Mouse (Mus musculus) ovary, postnatal 10 days (tissue): ENCODE results near the gene Fbxl20.

Source experiments
- DNase-seq: peaks from one replicate; pipeline ENCODE4 v3.0.0; 2022; ENCODE audit warnings: low spot score

Fbxl20 gene

DNA sequence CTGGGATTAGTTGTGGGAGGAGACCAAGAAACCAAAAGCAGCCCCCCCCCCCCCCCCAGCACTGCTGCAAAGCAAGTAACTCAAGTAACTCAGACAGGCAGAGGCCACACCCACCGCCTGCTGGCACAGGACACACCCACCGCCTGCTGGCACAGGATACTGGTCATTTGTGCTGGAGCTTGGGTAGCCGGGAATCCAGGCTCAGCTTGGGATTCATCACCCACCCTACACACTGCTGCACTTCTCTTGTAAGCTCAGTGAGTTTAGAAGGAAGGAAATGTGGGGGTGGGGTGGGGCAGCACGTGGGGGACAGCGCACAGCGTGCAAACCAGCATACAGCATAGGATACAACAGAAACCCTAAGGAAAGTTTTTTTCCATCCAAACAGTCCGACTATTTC is 62.0 kb downstream of the Fbxl20 start:
- no peak for DNase-seq

DNA sequence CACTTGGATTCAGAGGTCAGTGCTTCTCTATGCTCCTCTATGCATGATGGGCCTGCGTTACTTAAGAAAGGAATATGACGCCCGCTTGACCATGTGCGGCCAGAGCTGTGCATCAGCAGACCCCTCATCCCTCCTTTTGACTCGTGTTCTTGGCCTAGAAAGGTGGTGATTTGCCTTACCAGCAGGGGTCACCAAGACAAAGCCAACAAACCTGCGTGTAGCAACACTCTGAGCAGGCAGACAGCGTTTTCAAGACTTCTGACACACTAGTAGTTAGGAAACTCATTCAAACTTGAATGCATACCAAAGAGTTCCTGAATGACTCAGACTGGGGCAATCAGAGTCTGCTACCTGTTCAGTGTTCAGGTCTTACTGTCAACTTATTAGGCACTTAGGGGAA is 63.6 kb downstream of the Fbxl20 start:
- no peak for DNase-seq

DNA sequence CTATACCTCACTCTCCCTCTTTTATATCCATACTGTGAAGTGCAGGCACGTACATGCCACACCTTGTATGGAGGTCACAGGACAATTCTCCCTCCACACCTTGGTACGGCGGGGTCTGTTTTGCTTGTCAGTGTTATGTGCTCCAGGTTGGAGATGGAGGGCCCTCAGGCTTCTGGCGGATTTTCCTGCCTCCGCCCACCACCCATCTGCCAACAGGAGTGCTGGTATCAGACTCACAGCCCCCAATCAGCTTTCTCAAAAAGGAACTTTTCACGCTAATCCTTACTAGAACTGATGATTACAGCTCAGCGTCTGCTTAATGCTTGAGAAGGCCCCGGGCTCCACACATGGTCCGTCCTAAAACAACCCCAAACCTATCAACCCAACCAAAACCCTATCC is 64.1 kb downstream of the Fbxl20 start:
- DNase-seq = no peak

DNA sequence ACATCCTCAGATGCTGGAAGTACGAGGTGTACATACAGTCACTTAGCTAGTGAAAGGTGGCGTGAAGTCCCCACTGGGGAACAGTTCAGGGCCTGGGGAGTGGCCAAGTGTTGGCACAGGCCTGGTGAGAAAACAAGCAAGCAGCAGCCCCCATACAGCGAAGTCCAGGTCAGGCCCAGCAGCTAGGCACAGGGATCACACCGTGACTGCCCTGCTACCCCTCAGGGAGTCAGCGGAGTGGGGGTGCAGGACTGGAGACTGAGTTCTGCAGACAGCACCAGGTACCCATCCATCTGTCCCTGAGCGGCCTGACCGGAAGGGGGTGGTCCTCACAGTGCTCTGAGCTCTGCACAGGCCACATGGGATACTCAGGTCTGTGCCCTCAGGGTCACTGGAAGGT is 67.5 kb downstream of the Fbxl20 start:
- DNase-seq = no peak

DNA sequence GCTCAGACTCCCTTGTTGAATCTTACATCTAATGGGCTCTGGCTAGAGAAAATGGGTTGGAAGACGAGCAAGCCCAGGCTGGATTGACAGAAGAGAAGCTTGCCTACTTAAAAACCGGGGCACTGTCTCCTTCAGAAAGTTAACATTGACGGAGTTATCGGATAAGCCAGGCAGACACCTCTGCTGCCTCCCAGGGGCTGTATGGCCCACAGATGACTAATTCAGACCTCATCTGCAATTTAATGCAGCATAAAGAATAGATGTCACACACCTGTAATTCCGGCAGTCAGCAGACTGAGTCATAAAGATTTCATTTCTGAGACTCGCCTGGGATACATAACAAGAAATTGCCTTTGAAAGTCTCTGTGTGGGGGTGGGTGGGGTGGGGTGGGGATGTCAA is 69.8 kb downstream of the Fbxl20 start:
- DNase-seq = no peak

DNA sequence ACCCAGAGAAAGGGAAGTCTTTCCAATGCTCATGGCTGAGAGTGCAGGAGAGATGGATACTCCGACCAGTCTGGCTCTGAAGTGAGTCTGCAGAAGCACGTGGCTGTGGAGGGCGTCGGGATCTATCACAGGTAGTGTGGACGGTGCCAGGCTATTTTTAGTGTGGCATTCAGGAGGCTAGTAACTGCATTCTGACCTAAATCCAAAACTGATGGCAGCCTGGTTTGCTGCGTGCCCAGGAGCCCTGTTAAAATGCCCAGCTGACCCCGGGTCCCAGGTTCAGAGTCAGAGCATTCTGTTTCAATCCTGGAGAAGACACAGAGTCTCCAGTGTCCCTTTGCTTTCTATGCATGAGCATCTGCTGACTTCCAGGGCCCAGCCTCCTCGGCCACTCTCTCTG is 73.1 kb downstream of the Fbxl20 start:
- DNase-seq = no peak

DNA sequence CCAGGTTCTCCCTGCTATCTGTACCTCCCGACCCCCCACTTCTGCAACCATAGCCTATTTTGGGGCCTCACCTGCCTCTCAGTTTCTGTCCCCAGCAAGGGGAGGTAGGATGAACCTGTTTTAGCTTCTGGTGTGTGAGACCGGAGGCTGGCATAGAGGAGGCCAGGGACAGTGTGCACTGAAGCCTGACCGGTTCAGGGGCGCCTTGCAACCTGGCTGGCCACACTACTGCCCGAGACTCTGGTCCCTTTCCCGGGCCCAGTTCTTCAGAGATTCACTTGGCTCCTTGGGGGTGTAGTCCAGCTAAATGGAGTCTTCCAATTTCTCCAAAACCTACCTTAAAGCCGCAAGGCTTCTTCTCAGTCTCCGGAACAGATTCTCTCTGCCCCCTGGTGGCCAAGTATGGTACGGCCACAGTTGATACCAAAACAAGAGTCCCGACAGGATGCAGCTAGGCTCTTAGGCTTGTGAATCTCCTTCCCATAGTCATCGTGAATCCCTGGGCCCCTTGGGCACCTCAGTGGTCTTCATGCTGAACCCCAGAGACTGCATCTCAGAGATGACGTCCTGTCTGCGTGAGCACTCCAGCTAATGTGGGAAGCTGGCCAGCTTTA is 74.9 kb downstream of the Fbxl20 start:
- DNase-seq = peak; percentile 86

DNA sequence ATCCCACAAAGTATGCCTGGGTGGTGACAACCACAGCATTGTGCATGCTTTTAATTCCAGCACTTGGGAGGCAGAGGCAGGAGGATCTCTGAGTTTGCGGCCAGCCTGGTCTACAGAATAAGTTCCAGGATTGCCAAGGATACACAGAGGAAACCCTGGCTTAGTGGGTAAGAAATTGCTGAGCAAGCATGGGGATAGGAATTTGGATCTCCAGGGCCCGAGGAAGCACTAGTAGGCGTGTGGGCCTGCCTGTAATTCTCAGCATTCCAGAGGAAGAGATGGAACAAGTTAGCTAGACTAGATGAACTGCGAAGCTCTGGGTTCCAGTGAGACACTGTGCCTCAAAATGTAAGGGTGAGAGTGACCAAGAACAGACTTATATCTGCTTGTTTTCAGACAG is 76.8 kb downstream of the Fbxl20 start:
- DNase-seq = no peak

DNA sequence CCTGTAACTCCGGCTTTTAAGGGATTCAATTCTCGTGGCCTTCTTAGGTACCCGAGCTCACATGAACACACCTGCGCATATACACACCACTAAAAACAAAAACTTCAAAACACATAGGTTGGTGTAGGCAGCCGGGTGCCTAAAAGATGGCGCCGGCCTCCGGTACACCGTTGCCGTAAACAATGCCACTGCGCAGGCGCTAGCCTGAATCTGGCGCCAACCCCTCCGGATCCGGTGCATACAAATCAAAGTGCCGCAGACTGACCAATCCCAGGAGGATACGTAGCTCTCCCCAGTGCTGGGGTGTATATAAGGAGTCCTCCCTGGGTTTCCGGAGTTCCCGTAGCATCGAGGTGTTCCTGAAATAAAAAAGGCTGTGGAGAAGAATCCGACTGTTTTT is 82.9 kb downstream of the Fbxl20 start:
- no peak for DNase-seq

DNA sequence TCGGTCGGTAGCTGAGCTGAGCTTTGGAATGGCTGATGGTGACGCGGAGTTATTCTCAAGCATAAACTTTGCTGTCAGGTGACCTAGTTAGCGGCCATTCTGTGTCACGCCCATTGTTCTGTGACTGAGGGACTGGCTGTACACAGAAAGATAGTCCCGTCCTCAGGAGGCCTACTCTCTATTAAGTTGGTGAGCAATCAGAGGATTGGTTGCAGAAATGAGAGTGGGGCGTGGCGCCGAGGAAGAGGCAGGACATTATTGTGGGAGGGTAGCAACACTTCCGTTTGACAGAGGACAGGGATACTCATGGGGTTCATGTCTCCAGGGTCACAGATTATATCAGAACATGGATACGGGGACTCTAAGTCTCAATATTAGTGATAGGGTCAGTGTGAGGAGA is 84.0 kb downstream of the Fbxl20 start:
- no peak for DNase-seq

DNA sequence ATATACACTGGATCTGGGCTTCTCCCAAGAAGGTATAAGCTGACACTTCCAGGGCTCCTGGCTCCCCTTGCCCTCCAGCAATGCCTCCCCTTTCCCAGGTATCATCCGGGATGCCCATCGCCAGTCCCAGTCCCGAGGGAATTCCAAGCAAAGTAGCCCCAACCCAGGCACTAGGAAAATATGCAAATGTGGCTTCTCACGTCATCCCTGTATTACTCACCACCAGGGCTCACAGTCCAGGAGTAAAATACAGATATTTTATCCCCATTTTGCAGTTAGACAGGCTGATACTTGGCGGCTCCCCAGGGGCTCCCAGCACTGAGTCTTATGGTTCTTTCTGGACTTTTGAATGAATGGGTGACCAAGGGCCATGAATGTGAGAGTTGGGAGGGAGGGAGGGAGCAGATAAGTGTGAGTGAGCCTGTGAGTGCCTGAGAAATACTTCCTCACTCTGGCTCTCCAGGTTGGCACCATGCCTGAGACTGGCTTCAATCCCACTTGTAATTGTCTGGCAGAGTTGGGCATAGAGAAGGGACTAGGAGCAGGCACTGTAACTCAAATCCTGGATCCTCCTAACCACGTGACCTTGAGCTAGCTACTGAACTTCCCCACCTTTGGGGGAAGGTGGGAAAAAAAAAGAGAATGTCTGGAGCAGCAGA is 88.2 kb downstream of the Fbxl20 start:
- DNase-seq = no peak

DNA sequence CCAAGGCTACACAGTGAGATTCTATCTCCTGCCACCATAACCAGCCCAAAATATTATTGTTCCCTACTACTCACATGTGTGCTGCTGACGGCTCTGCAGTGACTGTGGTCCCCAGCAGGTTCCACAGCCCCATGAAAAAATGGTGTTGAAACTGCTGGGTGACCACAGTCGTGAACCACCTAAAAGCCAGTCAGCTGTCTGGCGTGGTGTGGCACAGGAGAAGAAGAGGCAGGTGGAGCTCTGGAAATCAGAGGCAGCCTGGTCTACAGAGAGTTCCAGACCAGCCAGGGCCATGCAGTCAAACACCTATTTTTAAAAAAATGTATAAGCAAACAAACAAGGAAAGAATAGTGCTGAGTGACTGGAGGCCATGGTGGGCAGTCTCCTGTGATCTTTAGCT is 88.8 kb downstream of the Fbxl20 start:
- no peak for DNase-seq

DNA sequence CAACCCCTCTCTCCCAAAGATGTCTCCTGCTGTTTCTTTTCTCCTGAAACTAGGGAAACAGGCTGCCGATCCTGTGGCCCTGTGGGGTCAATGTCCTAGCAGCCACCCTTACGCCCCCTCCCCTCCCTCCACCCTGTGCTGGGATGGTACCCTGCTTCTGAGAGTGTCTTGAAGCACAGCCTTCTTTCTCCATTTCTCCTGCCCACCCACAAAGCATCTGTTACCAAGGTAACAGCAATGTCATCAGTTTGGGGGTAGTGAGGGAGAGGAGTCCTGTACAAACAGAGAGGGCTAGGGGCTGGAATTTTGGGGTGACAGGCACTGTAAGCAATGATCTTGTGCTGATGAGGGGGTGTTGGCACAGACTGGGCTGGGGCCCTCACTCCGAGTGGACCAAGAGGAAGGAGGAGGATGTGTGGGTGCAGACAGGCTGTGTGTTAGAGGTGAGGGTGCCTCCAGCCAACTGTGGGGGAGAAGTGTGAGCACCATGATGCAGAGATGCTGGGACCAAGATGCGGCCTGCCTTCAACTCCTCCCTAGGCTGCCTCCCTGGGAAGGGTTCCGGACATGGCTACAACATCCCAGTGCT is 90.0 kb downstream of the Fbxl20 start:
- DNase-seq = no peak

DNA sequence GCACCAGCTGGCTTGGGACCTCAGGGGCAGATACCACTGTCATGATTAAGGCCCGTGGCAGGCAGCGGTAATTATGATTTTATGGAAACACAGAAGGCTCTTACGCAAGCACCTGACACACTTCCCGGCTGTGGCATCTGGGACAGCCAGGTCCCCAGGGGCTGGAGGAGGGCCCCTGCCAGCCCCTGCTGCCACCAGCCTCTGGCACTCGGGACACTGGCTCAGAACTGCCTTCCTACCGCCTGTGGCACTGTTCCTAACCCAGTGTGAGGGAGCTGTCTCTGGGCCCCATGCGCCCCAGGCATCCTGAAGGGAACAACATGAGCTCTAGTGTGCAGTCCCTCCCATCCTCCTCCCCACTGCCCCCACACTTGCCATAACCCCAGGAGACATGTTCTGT is 90.5 kb downstream of the Fbxl20 start:
- no peak for DNase-seq

DNA sequence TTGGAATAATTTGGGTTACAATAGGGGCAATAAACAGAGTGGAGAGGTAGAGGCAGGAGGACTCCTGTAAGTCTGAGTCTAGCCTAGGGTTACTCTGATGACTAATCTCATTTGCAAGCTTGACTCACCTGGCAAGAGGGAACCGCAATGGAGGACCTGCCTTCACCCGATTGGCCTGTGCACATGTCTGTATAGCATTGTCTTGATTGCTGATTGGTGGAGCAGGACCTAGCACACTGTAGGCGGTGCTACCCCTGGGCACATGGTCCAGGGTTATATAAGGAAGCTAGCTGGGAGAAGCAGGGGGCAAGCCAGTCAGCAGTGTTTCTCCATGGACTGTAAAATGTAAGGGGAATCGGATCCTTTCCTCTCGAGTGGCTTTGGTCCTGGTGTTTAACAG is 92.2 kb downstream of the Fbxl20 start:
- DNase-seq = no peak

DNA sequence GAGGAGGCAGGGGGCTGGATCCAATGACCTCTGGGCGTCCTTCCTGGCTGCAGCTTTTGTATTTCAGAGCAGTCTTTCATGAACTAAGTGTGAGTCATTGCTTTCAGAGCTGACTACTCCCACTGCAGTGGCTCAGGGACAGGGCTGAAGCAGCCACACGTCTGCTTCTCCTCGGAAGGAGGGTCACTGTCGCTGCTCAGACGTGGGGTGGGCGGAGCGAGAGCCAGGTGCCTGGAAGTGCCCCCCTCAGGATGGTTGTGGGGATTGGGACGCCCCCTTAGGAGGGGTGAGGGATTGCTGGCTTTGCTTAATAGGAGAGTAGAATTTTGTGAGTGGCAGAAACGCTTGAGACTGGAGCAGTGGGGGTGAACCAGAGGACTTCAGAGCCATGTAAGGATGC is 92.7 kb downstream of the Fbxl20 start:
- no peak for DNase-seq

DNA sequence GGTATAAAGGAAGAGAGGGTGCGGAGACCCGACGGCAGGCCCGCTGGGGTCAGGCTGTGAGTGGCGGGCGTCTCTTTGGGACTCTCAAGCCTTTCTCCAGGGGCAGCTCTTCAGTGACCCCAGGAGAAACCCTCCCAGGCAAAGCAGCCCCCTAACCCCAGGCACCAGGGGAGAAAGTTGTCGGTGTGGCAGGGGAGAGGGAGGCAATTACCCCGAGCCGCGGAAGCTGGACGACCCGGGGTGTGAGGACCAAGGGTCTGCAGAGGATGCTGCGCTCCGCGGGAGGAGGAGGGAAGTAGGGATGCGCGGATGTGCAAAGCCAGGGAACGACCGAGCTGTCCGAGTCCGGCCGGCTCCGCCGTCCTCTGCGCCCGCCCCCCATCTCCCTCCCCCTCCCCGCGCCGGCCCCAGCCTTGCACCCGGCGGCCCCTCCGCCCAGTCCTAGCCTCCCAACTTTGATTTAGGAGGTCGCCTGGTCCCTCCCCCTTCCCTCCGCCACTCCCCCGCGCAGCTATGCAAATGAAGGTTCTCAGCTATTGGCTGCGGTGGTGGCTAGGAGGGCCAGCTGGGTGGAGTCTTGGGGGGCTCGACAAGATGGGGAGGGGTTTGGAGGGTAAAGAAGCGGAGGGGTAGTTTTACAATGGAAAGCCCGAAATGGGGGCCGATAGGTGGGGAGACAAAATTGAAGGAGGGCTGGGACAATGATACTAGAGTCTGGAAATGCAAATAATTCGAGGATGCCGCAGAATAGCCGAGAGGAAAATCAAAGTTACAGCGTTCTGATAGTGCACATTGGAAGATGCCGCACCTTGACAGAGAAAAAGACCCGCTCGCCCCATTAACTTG is 97.0 kb downstream of the Fbxl20 start, which contains the start of gene Stac2:
Stac2 (minus strand) TSS at position 474 of the 846 bp plus-strand sequence.
- peak; percentile 56 for DNase-seq

DNA sequence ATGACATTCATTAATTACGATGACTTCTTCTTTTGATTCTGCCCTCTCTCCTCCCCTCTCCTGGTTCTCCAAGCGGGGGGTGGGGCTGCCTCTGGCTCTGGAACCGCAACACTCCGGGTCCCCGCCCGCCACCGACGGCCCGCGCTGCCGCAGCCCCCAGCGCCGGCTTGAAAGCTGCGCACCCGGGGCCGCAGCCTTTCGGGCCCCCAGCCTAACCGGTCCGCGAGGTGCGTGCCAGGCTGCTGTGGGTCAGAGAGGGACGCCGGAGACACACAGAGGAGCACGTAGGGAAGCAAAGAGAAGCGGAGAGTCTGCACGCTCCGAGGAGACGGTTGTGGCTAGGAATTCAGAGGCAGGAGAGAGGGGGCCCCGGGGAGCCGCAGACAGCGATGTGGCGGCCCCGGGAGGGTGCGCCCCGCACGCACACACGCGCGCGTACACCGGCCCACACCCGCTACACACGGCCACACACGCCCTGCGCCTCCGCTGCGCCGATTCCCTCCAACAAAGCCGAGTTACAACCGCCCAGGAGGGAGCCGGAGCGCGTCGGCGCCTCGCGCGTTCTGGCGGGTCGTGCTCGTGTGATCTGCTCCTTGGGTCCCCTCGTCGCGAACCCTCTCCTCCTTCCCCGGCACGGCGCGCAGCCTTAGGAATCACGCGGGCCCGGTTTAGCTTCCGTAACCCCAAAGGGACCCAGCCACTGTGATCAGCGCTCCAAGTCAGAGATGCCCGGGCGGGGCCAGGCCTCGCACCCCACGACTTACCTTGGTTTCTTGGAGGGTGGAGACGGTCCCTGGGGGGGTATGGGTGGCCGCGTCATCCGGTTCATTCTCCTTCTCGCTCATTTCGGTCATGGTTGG is 97.8 kb downstream of the Fbxl20 start:
- no peak for DNase-seq

DNA sequence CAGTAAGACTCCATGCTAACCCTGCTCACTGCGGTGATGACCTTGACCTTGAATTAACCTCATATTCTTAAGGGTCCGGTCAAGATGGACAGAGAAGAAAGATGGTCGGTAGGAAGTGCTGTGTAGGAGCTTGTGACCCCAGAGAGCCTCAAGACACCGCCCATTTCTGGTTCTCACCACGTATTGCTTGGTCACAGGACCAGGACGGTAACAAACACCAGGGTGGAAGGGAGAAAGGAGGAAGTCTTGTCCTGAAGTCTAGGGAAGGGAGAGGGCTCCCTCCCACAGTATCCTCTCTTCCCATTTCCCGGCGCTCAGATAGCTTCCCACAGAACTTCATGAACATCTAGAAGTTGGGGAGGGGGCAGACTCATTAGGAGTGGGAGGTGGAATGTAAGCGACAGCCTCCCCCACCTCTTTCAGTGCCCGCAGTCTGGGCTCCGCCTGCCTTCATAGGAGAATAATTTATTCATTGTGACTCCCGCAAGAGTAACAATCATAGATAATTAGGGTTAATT is 98.5 kb downstream of the Fbxl20 start:
- DNase-seq = no peak

DNA sequence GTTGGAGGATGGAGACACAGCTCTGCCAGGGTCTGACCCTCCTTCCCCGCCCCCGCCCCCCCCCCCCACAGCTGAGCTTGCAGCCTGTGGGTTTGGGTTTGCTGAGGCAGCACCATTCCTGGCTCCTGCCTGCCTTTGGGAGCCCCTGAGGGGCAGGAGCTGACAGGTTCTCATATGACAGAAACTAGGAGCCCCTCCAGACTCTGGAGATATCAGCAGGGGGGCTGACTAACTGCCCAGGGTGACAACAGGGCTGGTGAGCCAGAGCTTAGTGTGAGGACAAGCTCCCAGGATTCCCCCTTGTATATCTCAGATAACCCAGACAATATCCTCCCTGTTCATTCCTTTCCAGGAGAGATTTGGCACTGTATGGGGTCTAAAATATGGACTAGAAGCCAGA is 99.3 kb downstream of the Fbxl20 start:
- no peak for DNase-seq

DNA sequence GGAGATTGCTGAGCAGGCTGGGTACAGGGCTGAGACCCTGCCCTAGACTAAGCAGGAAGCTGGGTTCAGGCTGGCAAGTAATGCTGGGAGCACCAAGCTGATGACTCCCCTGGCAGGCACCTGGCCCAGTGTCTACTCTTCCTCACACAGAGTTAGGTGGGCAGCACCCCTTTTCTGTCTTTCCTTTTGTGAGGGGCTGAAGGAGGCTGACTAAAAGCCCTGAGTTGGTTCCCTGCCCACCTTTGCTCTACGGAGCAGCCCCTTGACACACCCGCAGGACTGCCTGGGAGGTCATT is 99.7 kb downstream of the Fbxl20 start:
- DNase-seq = no peak
